Mouse (Mus musculus) left cerebral cortex, adult 6 months (tissue): ENCODE data around the gene Wdr72. TPM values are rescaled to one million over a fixed set of nuclear protein-coding genes. Genes with fewer than 3 reads are reported as not detected.

Source experiments
- long read RNA-seq, 2 experiments: library from polyadenylated mRNA; unstranded; transcript quantifications; one replicate each; pipeline ENCODE4 v2.0.0; 2019 to 2020
- polyA plus RNA-seq: library from polyadenylated mRNA; unstranded; fragments of <200 nt; fragmentation: Nextera tagmentation; gene quantifications from 2 replicates; pipeline ENCODE4 v1.2.3, GENCODE M21; 2021

The Wdr72 gene
- 0.05 TPM in 1 of 2 replicates, not detected in the other for polyA plus RNA-seq
- long read RNA-seq, experiment 1 = 0 reads
- long read RNA-seq, experiment 2 = 0 reads

DNA sequence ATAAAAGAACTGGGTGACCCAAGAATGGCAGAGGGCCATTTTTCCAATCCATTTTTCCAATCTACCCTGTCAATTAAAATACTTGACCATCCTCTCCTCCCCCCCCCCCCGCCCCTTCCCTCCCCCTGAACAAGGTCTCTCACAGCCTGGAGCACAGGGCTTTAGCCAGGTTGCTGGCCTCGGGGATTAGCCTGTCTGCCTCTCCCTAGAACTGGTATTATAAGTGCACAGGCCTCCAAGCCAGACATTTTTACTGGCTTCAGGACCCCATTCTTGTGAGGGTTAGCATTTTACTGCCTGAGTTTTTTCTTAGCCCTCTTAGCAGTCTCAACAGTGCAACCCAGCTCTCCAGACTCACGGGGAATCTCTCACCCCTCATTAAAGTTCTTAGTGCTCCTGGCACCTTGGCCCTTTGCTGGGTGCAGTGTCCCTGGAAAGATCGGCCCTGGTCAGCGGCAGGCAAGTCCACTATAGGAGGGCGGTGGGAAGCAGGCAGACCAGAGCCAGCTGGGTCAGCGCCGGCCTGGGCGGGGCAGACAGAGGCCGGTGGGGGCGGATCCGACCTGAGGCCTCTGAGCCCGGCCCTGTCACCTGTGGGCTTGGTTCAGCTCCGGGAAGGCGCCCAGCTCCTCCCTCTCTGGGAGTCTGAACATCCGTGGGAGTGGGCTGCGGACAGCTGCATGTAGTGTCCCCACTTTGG is at the start of gene Wdr72:
Gene Wdr72, plus strand, starts transcription at position 596 of the 700 bp plus-strand sequence.

Other genes starting within 250 kb of the Wdr72 start
- 3.5 and 6.7 TPM in 2 replicates for gene Unc13c, start 141.4 kb upstream of the Wdr72 start, polyA plus RNA-seq